Mouse (Mus musculus) kidney, postnatal 0 days (tissue): ENCODE data around the gene Galnt14. TPM values are rescaled to one million over a fixed set of nuclear protein-coding genes. Genes with fewer than 3 reads are reported as not detected.
A peak's percentile ranks its signal among the peaks of the same experiment; 100 is the strongest.

ENCODE experiments used
- ATAC-seq: fragments of 200-750 bp; cut with Nextera tagmentation; replicated peaks from 2 replicates; pipeline ENCODE4 v1.8.0; 2017; ENCODE audit warnings: low read depth, moderate number of reproducible peaks, moderate TSS enrichment, moderate library complexity; ENCODE audit not compliant: low FRiP score
- DNase-seq: peaks from one replicate; pipeline ENCODE4 v3.0.0-alpha.2; 2016; ENCODE audit warnings: low spot score
- H3K27ac ChIP-seq: fragments of 300-500 bp; sonication (generic); 2 replicates; pipeline ENCODE4 v1.5.1; 2014; ENCODE audit warnings: mild to moderate bottlenecking
- H3K27me3 ChIP-seq: fragments of 300-500 bp; sonication (generic); 2 replicates; pipeline ENCODE4 v1.6.1; 2014; ENCODE audit warnings: low read length, mixed read lengths; ENCODE audit not compliant: insufficient read depth
- H3K36me3 ChIP-seq: fragments of 300-500 bp; sonication (generic); 2 replicates; pipeline ENCODE4 v1.6.1; 2014; ENCODE audit warnings: low read length, mixed read lengths; ENCODE audit not compliant: insufficient read depth
- H3K4me1 ChIP-seq: fragments of 300-500 bp; sonication (generic); replicated peaks from 2 replicates; pipeline ENCODE4 v1.6.1; 2014; ENCODE audit warnings: antibody characterized with exemption, low read length, mixed read lengths; ENCODE audit not compliant: insufficient read depth
- H3K4me2 ChIP-seq: fragments of 300-500 bp; sonication (generic); 2 replicates; pipeline ENCODE4 v1.6.1; 2014; ENCODE audit warnings: mild to moderate bottlenecking, low read length, moderate library complexity, mixed read lengths
- H3K4me3 ChIP-seq: fragments of 300-500 bp; sonication (generic); replicated peaks from 2 replicates; pipeline ENCODE4 v1.5.1; 2014; ENCODE audit warnings: low read depth, low read length
- H3K9ac ChIP-seq: fragments of 300-500 bp; sonication (generic); 2 replicates; pipeline ENCODE4 v1.6.1; 2014; ENCODE audit warnings: low read depth, low read length
- H3K9me3 ChIP-seq: fragments of 300-500 bp; sonication (generic); replicated peaks from 2 replicates; pipeline ENCODE4 v1.6.1; 2016; ENCODE audit warnings: low read length, inconsistent platforms, mixed read lengths
- CTCF ChIP-seq: IDR thresholded peaks from 2 replicates; pipeline ENCODE4 v1.5.1; 2016; ENCODE audit warnings: antibody characterized with exemption, low read depth, mild to moderate bottlenecking, moderate library complexity
- WGBS: fragments of 180-500 bp; shearing (Covaris S2); extraction: QIAGEN DNeasy Blood & Tissue Kit; methylation state at CpG from one replicate; pipeline ENCODE4 v1.1.7; 2014; 5-methylcytosine and 5-hydroxymethylcytosine counted together
- polyA plus RNA-seq: library from polyadenylated mRNA; unstranded; fragments of >200 nt; fragmentation: Nextera tagmentation; extraction: Ambion mirVana; gene quantifications from 2 replicates; pipeline ENCODE4 v1.2.1, GENCODE M21; 2015

The Galnt14 gene
- polyA plus RNA-seq, 1 experiment from 2014 or later: 19.3 TPM

DNA sequence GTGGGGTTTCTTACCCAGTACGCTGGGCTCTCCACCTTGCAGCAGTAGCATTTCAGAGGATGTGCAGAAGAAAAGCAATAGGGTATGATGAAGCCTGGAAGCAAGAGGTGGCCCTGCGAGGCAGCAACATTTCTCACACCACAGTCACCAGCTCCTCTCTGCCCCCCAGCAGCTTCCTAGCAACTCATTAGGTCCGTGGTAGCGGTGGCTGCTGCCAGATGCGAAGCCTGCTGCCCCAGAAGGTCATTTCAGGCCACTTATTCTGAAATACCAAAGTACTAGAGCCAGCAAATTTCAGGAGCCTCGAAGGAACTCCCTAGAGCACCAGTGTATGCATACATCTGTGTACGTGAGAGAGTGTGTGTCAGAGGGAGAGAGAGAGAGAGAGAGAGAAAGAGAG is 9.2 kb downstream of the Galnt14 start:
- Histone ChIP-seq H3K4me3 (no peak overlapping the region), H3K4me2 (no peak overlapping the region), H3K9ac (no peak overlapping the region), H3K4me1 (no peaks in the 10 kb centered on the region), H3K9me3 (no peaks in the 10 kb centered on the region), H3K36me3 (no peaks in the 10 kb centered on the region), H3K27ac (no peak overlapping the region), H3K27me3 (no peaks in the 10 kb centered on the region)
- no peak for ATAC-seq
- 27% methylated on average over 7 of the region's 7 CpGs for WGBS
- TF ChIP-seq CTCF: no peak
- no peak for DNase-seq

DNA sequence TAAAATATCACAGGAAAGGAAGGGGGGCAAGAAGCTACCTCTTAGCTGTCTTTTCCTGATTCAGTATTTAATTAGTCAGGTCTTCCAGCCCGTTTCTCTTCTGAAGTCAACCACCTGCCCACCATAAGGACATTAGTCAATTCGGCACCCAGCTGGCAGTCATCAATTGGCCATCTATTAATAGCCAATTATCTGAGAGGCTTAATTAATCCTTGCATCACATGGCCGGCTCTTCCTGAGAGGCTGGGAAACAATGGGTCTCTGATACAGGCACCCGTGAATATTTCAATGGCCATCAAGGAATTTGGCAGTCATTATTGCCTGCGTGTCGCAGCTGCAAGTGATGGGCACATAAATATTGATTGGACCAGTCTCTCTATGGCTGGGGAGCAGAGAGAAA is 10.4 kb downstream of the Galnt14 start:
- ATAC-seq: no peak
- Histone ChIP-seq H3K9me3 (no peaks in the 10 kb centered on the region), H3K36me3 (no peaks in the 10 kb centered on the region), H3K4me3 (no peak overlapping the region), H3K4me1 (no peaks in the 10 kb centered on the region), H3K27me3 (no peaks in the 10 kb centered on the region), H3K9ac (no peak overlapping the region), H3K27ac (no peak overlapping the region), H3K4me2 (no peak overlapping the region)
- 49% methylated on average over 6 of the region's 6 CpGs for WGBS
- DNase-seq: no peak
- TF ChIP-seq CTCF: no peak

GRCm38 (mm10) chr17:73694206-73694952 is 15.9 kb downstream of the Galnt14 start:
- Histone ChIP-seq H3K27ac (no peak overlapping the region), H3K9ac (no peak overlapping the region), H3K9me3 (no peaks in the 10 kb centered on the region), H3K4me3 (no peak overlapping the region), H3K27me3 (no peaks in the 10 kb centered on the region), H3K36me3 (no peaks in the 10 kb centered on the region), H3K4me2 (no peak overlapping the region), H3K4me1 (no peaks in the 10 kb centered on the region)
- TF ChIP-seq CTCF: no peak
- WGBS: 63% methylated on average over 3 of the region's 3 CpGs
- DNase-seq: no peak
- peak; percentile 91 for ATAC-seq

DNA sequence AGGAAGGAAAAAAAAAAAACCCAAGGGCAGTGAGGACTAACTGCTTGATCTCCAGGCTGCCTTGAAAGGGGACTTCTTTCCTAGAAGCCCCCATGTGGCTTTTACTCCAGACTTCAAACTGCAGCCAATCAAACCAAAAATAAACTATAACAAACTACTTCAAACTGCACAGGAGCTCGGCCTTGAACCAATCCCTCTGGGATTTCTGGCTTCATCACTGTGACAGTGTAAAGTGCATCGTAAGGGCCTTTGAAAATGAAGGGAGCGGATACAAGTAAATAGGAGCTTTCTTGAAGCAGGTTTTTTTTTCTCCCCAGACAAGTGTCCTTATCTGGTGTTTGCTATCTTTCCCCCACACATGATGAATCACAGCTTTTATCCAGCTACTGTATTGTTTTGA is 22.0 kb downstream of the Galnt14 start:
- Histone ChIP-seq H3K4me3 (no peak overlapping the region), H3K4me2 (no peak overlapping the region), H3K27me3 (no peaks in the 10 kb centered on the region), H3K36me3 (no peaks in the 10 kb centered on the region), H3K9me3 (no peaks in the 10 kb centered on the region), H3K4me1 (no peaks in the 10 kb centered on the region), H3K9ac (no peak overlapping the region), H3K27ac (no peak overlapping the region)
- TF ChIP-seq CTCF: no peak
- no peak for DNase-seq
- no peak for ATAC-seq
- 74% methylated on average over 3 of the region's 3 CpGs for WGBS

DNA sequence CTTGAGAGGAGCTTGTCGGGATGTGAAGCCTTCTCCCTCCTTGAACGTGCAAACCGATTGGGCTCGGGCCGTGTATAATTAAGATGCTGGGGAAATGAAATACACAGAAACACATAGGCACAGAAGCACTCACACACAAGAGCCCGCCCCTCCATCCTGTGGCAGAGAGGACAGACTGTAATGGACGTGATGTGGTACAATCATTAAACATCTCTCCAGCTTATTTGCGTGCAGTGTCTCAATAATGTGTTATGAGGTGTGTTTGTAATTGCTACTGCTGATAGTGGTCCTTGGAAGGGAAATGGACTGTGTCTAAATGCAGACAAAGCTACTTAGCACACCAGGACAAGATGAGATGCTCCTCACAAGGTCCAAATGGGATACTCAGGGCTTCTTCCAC is 24.0 kb downstream of the Galnt14 start:
- TF ChIP-seq CTCF: no peak

DNA sequence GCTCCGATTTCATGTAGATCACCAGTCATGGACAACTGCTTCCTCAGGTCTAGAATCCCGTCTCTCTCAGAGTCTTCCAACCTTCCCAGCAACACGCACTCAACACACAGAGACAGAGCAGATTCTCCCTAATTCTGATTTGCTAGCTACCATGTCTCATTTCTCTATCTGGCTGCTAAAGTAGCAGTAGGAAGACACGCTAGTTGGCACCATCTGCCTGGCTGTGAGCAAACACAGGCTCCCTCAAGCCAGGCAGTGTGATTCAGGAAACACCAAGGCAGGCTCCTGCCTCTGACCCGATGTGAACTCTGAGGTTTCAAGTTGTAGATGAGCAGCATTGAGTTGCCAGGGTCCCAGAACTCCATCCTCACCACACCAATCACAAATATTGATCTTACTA is 25.5 kb downstream of the Galnt14 start:
- Histone ChIP-seq H3K4me2 (no peak overlapping the region), H3K4me3 (no peak overlapping the region), H3K36me3 (no peaks in the 10 kb centered on the region), H3K9ac (no peak overlapping the region), H3K9me3 (no peaks in the 10 kb centered on the region), H3K27me3 (no peaks in the 10 kb centered on the region), H3K4me1 (no peaks in the 10 kb centered on the region), H3K27ac (no peak overlapping the region)
- 63% methylated on average over 5 of the region's 5 CpGs for WGBS
- no peak for ATAC-seq
- DNase-seq: no peak
- TF ChIP-seq CTCF: no peak

More for the DNA sequence above, 24.0 kb downstream of the Galnt14 start:
- H3K27ac ChIP-seq: no peak overlapping the region
- H3K4me1 ChIP-seq: no peaks in the 10 kb centered on the region
- no peak for DNase-seq
- H3K4me3 ChIP-seq: no peak overlapping the region
- H3K27me3 ChIP-seq: no peaks in the 10 kb centered on the region
- WGBS: 77% methylated on average over 8 of the region's 8 CpGs
- H3K9ac ChIP-seq: no peak overlapping the region
- no peaks in the 10 kb centered on the region for H3K9me3 ChIP-seq
- H3K36me3 ChIP-seq: no peaks in the 10 kb centered on the region
- no peak overlapping the region for H3K4me2 ChIP-seq
- ATAC-seq: no peak

DNA sequence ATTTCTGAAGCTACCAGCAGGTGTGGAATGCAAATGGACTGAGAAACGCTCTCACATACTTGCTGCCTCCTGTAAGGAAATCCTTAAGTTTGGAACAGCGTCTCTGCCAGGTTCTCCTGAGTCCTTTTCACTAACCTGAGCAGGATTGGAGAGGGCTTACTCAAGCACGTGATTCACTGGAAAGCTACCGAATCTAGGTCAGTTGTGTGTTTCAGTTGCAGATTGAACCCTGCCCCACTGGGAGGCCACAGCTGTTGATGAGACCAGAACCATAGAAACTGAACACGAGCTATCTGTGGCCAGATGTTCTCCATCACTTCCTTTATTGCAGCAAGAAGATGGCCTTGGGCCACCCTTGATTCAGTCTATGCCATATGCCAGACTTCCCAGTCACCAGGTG is 38.3 kb downstream of the Galnt14 start:
- H3K9ac ChIP-seq: no peak overlapping the region
- WGBS: 61% methylated on average over 5 of the region's 5 CpGs
- no peak for TF ChIP-seq CTCF
- H3K36me3 ChIP-seq: no peaks in the 10 kb centered on the region
- H3K27ac ChIP-seq: no peak overlapping the region
- H3K4me1 ChIP-seq: no peaks in the 10 kb centered on the region
- ATAC-seq (no peak), DNase-seq (no peak)
- H3K4me3 ChIP-seq: no peak overlapping the region
- no peak overlapping the region for H3K4me2 ChIP-seq
- H3K27me3 ChIP-seq: no peaks in the 10 kb centered on the region
- H3K9me3 ChIP-seq: no peaks in the 10 kb centered on the region
